Mouse (Mus musculus): Measurements from ENCODE around the gene Glb1l2. TPM values are rescaled to one million over a fixed set of nuclear protein-coding genes. Genes with fewer than 3 reads are reported as not detected.

Glb1l2 gene
- polyA plus RNA-seq, 1 experiment from 2014 or later = 5.8 TPM

GRCm38 (mm10) chr9:26718388-26718787, 87.9 kb downstream of the Glb1l2 start:
- WGBS = 39% methylated on average over 3 of the region's 3 CpGs
- ATAC-seq (replicated peaks; ENCODE audit: low FRiP score) = no peak
- H3K4me1 ChIP-seq (replicated peaks; ENCODE audit: control insufficient read depth, insufficient read depth, low read length) = no peaks in the 10 kb centered on the region
- no peak overlapping the region for H3K4me3 ChIP-seq (ENCODE audit: low read depth, low read length)
- H3K9me3 ChIP-seq (ENCODE audit: control insufficient read depth, low read length) = no peaks in the 10 kb centered on the region
- H3K27me3 ChIP-seq (ENCODE audit: control insufficient read depth, insufficient read depth, low read length) = no peaks in the 10 kb centered on the region
- DNase-seq (ENCODE audit: low spot score) = no peak
- no peak overlapping the region for H3K9ac ChIP-seq (ENCODE audit: low read length)
- no peak overlapping the region for H3K4me2 ChIP-seq (ENCODE audit: low read depth, low read length, severe bottlenecking)
- H3K27ac ChIP-seq (ENCODE audit: low read depth, low read length) = no peak overlapping the region
- H3K36me3 ChIP-seq (ENCODE audit: control insufficient read depth, insufficient read depth, low read length) = no peaks in the 10 kb centered on the region

Other genes with a start within 250 kb of the Glb1l2 start
- gene B3gat1, start 72.7 kb downstream of the Glb1l2 start, polyA plus RNA-seq (2014; fragmentation: Nextera tagmentation; extraction: Ambion mirVana) = 8.2 and 8.9 TPM in 2 replicates
- gene Glb1l3, start 54.4 kb upstream of the Glb1l2 start, polyA plus RNA-seq (2014; fragmentation: Nextera tagmentation; extraction: Ambion mirVana) = not detected in 2 replicates
- gene Gm1110, start 116.6 kb upstream of the Glb1l2 start, polyA plus RNA-seq (2014; fragmentation: Nextera tagmentation; extraction: Ambion mirVana) = not detected in 2 replicates
- 38.2 and 43.6 TPM in 2 replicates for gene Acad8, start 193.1 kb upstream of the Glb1l2 start, polyA plus RNA-seq (2014; fragmentation: Nextera tagmentation; extraction: Ambion mirVana)
- 155 and 161 TPM in 2 replicates for gene Thyn1, start 193.2 kb upstream of the Glb1l2 start, polyA plus RNA-seq (2014; fragmentation: Nextera tagmentation; extraction: Ambion mirVana)
- gene Vps26b, start 223.6 kb upstream of the Glb1l2 start, polyA plus RNA-seq (2014; fragmentation: Nextera tagmentation; extraction: Ambion mirVana) = 56.9 and 59.8 TPM in 2 replicates
- gene Ncapd3, start 223.7 kb upstream of the Glb1l2 start, polyA plus RNA-seq (2014; fragmentation: Nextera tagmentation; extraction: Ambion mirVana) = 44.7 and 48.7 TPM in 2 replicates

Measured in forebrain, embryonic 11.5 days (tissue).